Mouse (Mus musculus): ENCODE data around the gene B430306N03Rik. TPM values are rescaled to one million over a fixed set of nuclear protein-coding genes. Genes with fewer than 3 reads are reported as not detected.

B430306N03Rik gene
- polyA plus RNA-seq, 1 experiment from 2014 or later = 1.7 TPM

- Histone ChIP-seq H3K27me3 (replicated peaks; ENCODE audit: control insufficient read depth, insufficient read depth, low read length) (no peaks in the 10 kb centered on the region), H3K27ac (ENCODE audit: low read depth, low read length) (peak within 1 kb of the TSS; percentile 95), H3K4me1 (replicated peaks; ENCODE audit: control insufficient read depth, insufficient read depth, low read length) (peaks cover 24% of the 10 kb centered on the region), H3K36me3 (ENCODE audit: control insufficient read depth, insufficient read depth, low read length) (no peaks in the 10 kb centered on the region; the same call in 1 of the 2 replicates), H3K9ac (ENCODE audit: low read depth, low read length) (peak within 1 kb of the TSS; percentile 76), H3K4me3 (ENCODE audit: low read depth, low read length) (peak within 1 kb of the TSS; percentile 54), H3K4me2 (peak within 1 kb of the TSS; percentile 83), H3K9me3 (ENCODE audit: control insufficient read depth, low read length) (no peaks in the 10 kb centered on the region)
- WGBS = 11% methylated on average over 3 of the region's 4 CpGs
- no peak for DNase-seq (ENCODE audit: low spot score)
- ATAC-seq (replicated peaks; ENCODE audit: low FRiP score) = peak; percentile 91
Observed at GRCm38 (mm10) chr17:48299203-48299602, 16.7 kb upstream of the B430306N03Rik start, which contains the start of gene Treml2. Gene Treml2, plus strand, starts transcription at chr17:48299498.

- Histone ChIP-seq H3K4me3 (ENCODE audit: low read depth, low read length) (peak overlapping the region; percentile 54), H3K4me1 (replicated peaks; ENCODE audit: control insufficient read depth, insufficient read depth, low read length) (peaks cover 24% of the 10 kb centered on the region), H3K36me3 (ENCODE audit: control insufficient read depth, insufficient read depth, low read length) (no peaks in the 10 kb centered on the region; the same call in 1 of the 2 replicates), H3K9me3 (ENCODE audit: control insufficient read depth, low read length) (no peaks in the 10 kb centered on the region), H3K27me3 (replicated peaks; ENCODE audit: control insufficient read depth, insufficient read depth, low read length) (no peaks in the 10 kb centered on the region), H3K9ac (ENCODE audit: low read depth, low read length) (peak overlapping the region; percentile 76), H3K27ac (ENCODE audit: low read depth, low read length) (peak overlapping the region; percentile 95), H3K4me2 (peak overlapping the region; percentile 83)
- ATAC-seq (replicated peaks; ENCODE audit: low FRiP score) (no peak), DNase-seq (ENCODE audit: low spot score) (no peak)
- WGBS = 27% methylated on average over 7 of the region's 7 CpGs
Observed at GRCm38 (mm10) chr17:48299756-48300155, 16.2 kb upstream of the B430306N03Rik start.

- Histone ChIP-seq H3K36me3 (ENCODE audit: control insufficient read depth, insufficient read depth, low read length) (no peaks in the 10 kb centered on the region; the same call in 1 of the 2 replicates), H3K27me3 (replicated peaks; ENCODE audit: control insufficient read depth, insufficient read depth, low read length) (no peaks in the 10 kb centered on the region), H3K9me3 (ENCODE audit: control insufficient read depth, low read length) (no peaks in the 10 kb centered on the region), H3K4me1 (replicated peaks; ENCODE audit: control insufficient read depth, insufficient read depth, low read length) (peaks cover 24% of the 10 kb centered on the region), H3K9ac (ENCODE audit: low read depth, low read length) (peak overlapping the region; percentile 76), H3K4me3 (ENCODE audit: low read depth, low read length) (peak overlapping the region; percentile 54), H3K4me2 (peak overlapping the region; percentile 83), H3K27ac (ENCODE audit: low read depth, low read length) (peak overlapping the region; percentile 95)
- WGBS = 34% methylated on average over 7 of the region's 7 CpGs
- peak; percentile 57 for DNase-seq (ENCODE audit: low spot score)
- ATAC-seq (replicated peaks; ENCODE audit: low FRiP score) = peak; percentile 75
Observed at GRCm38 (mm10) chr17:48300199-48300598, 15.7 kb upstream of the B430306N03Rik start.

- Histone ChIP-seq H3K9me3 (ENCODE audit: control insufficient read depth, low read length) (no peaks in the 10 kb centered on the region), H3K36me3 (ENCODE audit: control insufficient read depth, insufficient read depth, low read length) (no peaks in the 10 kb centered on the region; the same call in 1 of the 2 replicates), H3K27me3 (replicated peaks; ENCODE audit: control insufficient read depth, insufficient read depth, low read length) (no peaks in the 10 kb centered on the region), H3K4me1 (replicated peaks; ENCODE audit: control insufficient read depth, insufficient read depth, low read length) (peaks cover 24% of the 10 kb centered on the region), H3K4me2 (peak overlapping the region; percentile 83), H3K27ac (ENCODE audit: low read depth, low read length) (peak overlapping the region; percentile 95), H3K4me3 (ENCODE audit: low read depth, low read length) (peak overlapping the region; percentile 54), H3K9ac (ENCODE audit: low read depth, low read length) (peak overlapping the region; percentile 76)
- WGBS = 39% methylated on average over 9 of the region's 9 CpGs
- DNase-seq (ENCODE audit: low spot score) = no peak
- ATAC-seq (replicated peaks; ENCODE audit: low FRiP score) = peak; percentile 47
Observed at GRCm38 (mm10) chr17:48300861-48301260, 15.1 kb upstream of the B430306N03Rik start.

GRCm38 (mm10) chr17:48301792-48302191 is 14.1 kb upstream of the B430306N03Rik start:
- no peaks in the 10 kb centered on the region for H3K9me3 ChIP-seq (ENCODE audit: control insufficient read depth, low read length)
- no peak overlapping the region; the same call in 1 of the 2 replicates for H3K27ac ChIP-seq (ENCODE audit: low read depth, low read length)
- DNase-seq (ENCODE audit: low spot score) = no peak
- no peaks in the 10 kb centered on the region for H3K27me3 ChIP-seq (replicated peaks; ENCODE audit: control insufficient read depth, insufficient read depth, low read length)
- peaks cover 24% of the 10 kb centered on the region for H3K4me1 ChIP-seq (replicated peaks; ENCODE audit: control insufficient read depth, insufficient read depth, low read length)
- H3K4me3 ChIP-seq (ENCODE audit: low read depth, low read length) = peak overlapping the region; percentile 54
- no peaks in the 10 kb centered on the region; the same call in 1 of the 2 replicates for H3K36me3 ChIP-seq (ENCODE audit: control insufficient read depth, insufficient read depth, low read length)
- no peak for ATAC-seq (replicated peaks; ENCODE audit: low FRiP score)
- WGBS = 75% methylated on average over 5 of the region's 5 CpGs
- no peak overlapping the region for H3K9ac ChIP-seq (ENCODE audit: low read depth, low read length)
- H3K4me2 ChIP-seq = peak overlapping the region; percentile 83

- no peak for ATAC-seq (replicated peaks; ENCODE audit: low FRiP score)
- no peaks in the 10 kb centered on the region for H3K4me1 ChIP-seq (replicated peaks; ENCODE audit: control insufficient read depth, insufficient read depth, low read length)
- H3K9ac ChIP-seq (ENCODE audit: low read depth, low read length) = no peak overlapping the region
- H3K27me3 ChIP-seq (replicated peaks; ENCODE audit: control insufficient read depth, insufficient read depth, low read length) = no peaks in the 10 kb centered on the region
- H3K9me3 ChIP-seq (ENCODE audit: control insufficient read depth, low read length) = no peaks in the 10 kb centered on the region
- no peak for DNase-seq (ENCODE audit: low spot score)
- H3K4me2 ChIP-seq = no peak overlapping the region
- no peak overlapping the region for H3K4me3 ChIP-seq (ENCODE audit: low read depth, low read length)
- no peak overlapping the region for H3K27ac ChIP-seq (ENCODE audit: low read depth, low read length)
- H3K36me3 ChIP-seq (ENCODE audit: control insufficient read depth, insufficient read depth, low read length) = no peaks in the 10 kb centered on the region; the same call in 1 of the 2 replicates
- WGBS = 63% methylated on average over 2 of the region's 2 CpGs
Observed at GRCm38 (mm10) chr17:48312124-48312523, 3.8 kb upstream of the B430306N03Rik start.

- H3K9ac ChIP-seq (ENCODE audit: low read depth, low read length) = no peak overlapping the region
- no peak overlapping the region for H3K4me2 ChIP-seq
- no peak for ATAC-seq (replicated peaks; ENCODE audit: low FRiP score)
- no peak overlapping the region for H3K4me3 ChIP-seq (ENCODE audit: low read depth, low read length)
- H3K27me3 ChIP-seq (replicated peaks; ENCODE audit: control insufficient read depth, insufficient read depth, low read length) = no peaks in the 10 kb centered on the region
- WGBS = 86% methylated on average over 1 of the region's 1 CpGs
- no peaks in the 10 kb centered on the region for H3K36me3 ChIP-seq (ENCODE audit: control insufficient read depth, insufficient read depth, low read length)
- peaks cover 12% of the 10 kb centered on the region for H3K4me1 ChIP-seq (replicated peaks; ENCODE audit: control insufficient read depth, insufficient read depth, low read length)
- DNase-seq (ENCODE audit: low spot score) = no peak
- H3K27ac ChIP-seq (ENCODE audit: low read depth, low read length) = no peak overlapping the region
- H3K9me3 ChIP-seq (ENCODE audit: control insufficient read depth, low read length) = no peaks in the 10 kb centered on the region
Observed at GRCm38 (mm10) chr17:48318686-48319085, 2.7 kb downstream of the B430306N03Rik start.

- no peak for DNase-seq (ENCODE audit: low spot score)
- H3K4me2 ChIP-seq = no peak overlapping the region
- peaks cover 12% of the 10 kb centered on the region for H3K4me1 ChIP-seq (replicated peaks; ENCODE audit: control insufficient read depth, insufficient read depth, low read length)
- H3K27me3 ChIP-seq (replicated peaks; ENCODE audit: control insufficient read depth, insufficient read depth, low read length) = no peaks in the 10 kb centered on the region
- H3K9me3 ChIP-seq (ENCODE audit: control insufficient read depth, low read length) = no peaks in the 10 kb centered on the region
- H3K4me3 ChIP-seq (ENCODE audit: low read depth, low read length) = no peak overlapping the region
- no peaks in the 10 kb centered on the region for H3K36me3 ChIP-seq (ENCODE audit: control insufficient read depth, insufficient read depth, low read length)
- 0 out of 2 replicates have a peak, but pooled peaks have one; percentile 52 for ATAC-seq (replicated peaks; ENCODE audit: low FRiP score)
- 58% methylated on average over 2 of the region's 2 CpGs for WGBS
- H3K9ac ChIP-seq (ENCODE audit: low read depth, low read length) = no peak overlapping the region
- no peak overlapping the region for H3K27ac ChIP-seq (ENCODE audit: low read depth, low read length)
Observed at GRCm38 (mm10) chr17:48321279-48321678, 5.3 kb downstream of the B430306N03Rik start.

GRCm38 (mm10) chr17:48323236-48323635 is 7.3 kb downstream of the B430306N03Rik start:
- WGBS = 63% methylated on average over 3 of the region's 3 CpGs
- ATAC-seq (replicated peaks; ENCODE audit: low FRiP score) = no peak; the same call in 1 of the 2 replicates
- H3K27me3 ChIP-seq (replicated peaks; ENCODE audit: control insufficient read depth, insufficient read depth, low read length) = no peaks in the 10 kb centered on the region

More at GRCm38 (mm10) chr17:48323236-48323635, 7.3 kb downstream of the B430306N03Rik start:
- no peak overlapping the region for H3K27ac ChIP-seq (ENCODE audit: low read depth, low read length)
- H3K4me1 ChIP-seq (replicated peaks; ENCODE audit: control insufficient read depth, insufficient read depth, low read length) = peaks cover 12% of the 10 kb centered on the region
- no peak overlapping the region for H3K4me3 ChIP-seq (ENCODE audit: low read depth, low read length)
- no peaks in the 10 kb centered on the region for H3K36me3 ChIP-seq (ENCODE audit: control insufficient read depth, insufficient read depth, low read length)
- H3K4me2 ChIP-seq = no peak overlapping the region
- no peak for DNase-seq (ENCODE audit: low spot score)
- no peak overlapping the region for H3K9ac ChIP-seq (ENCODE audit: low read depth, low read length)
- H3K9me3 ChIP-seq (ENCODE audit: control insufficient read depth, low read length) = no peaks in the 10 kb centered on the region
